Mouse (Mus musculus) effector memory CD4-positive, alpha-beta T cell, adult 7 months (primary cell): ENCODE results near the gene Zfp953. TPM values are rescaled to one million over a fixed set of nuclear protein-coding genes. Genes with fewer than 3 reads are reported as not detected.

ENCODE experiments used
- polyA plus RNA-seq: library from polyadenylated mRNA; unstranded; fragments of 100-300 nt; shearing (Covaris generic); gene quantifications from one replicate; pipeline ENCODE4 v1.2.1, GENCODE M21; 2017

Gene Zfp953
- 2.0 TPM for polyA plus RNA-seq

GRCm38 (mm10) chr13:67360131-67360744, at the start of gene Zfp953, which contains the start of gene Gm28044:
Gene Zfp953, minus strand, starts transcription at chr13:67360605.
Gene Gm28044, minus strand, starts transcription at chr13:67360536.

GRCm38 (mm10) chr13:67399183-67399903, 38.9 kb upstream of the Zfp953 start, which contains the start of gene Zfp429:
Gene Zfp429, minus strand, starts transcription at chr13:67399819.

DNA sequence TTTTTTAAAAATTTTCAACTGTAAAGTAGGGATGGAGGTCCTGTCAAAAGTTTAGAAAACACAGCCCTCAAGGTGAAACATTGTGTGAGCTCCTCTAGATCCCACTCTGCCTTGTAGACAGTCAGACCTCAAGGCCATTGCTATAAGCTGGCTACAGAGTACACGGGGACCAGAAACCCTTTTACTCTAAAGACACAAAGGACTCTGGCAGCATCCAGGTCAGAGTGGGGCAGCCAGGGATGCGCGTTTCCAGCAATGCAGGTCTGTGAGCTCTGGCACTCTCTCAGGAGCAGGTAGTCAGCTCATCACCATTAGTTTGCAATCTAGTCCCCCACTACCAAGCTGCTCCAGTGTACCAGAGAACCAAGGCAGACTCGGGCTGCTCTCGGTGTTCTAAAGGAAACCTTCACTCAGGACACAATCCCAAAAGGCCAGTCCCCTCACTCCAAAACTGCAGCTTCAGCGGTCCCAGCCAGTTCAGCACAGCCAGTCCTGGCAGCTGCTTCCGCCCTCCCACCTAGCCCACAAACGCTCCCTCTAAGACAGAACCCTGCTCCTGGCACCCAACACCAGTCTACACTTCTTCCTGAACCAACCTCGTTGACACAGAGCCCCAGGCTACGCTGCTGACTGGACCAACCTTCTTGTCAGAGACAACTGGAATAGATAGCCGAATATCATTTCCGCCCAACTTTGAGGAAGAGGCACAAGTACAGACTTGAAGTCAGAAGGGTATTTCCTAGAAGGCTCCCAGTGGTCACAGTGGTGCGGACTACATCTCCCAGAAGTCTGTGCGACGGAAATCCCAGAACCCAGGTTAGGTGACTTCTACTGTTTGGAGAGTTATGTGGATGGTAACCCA, 14.9 kb upstream of the Zfp953 start, which contains the start of the genes Gm28041 and Zfp456:
Gene Gm28041, minus strand, starts transcription at position 684 of the 862 bp plus-strand sequence.
Gene Zfp456, minus strand, starts transcription at position 761 of the 862 bp plus-strand sequence.

DNA sequence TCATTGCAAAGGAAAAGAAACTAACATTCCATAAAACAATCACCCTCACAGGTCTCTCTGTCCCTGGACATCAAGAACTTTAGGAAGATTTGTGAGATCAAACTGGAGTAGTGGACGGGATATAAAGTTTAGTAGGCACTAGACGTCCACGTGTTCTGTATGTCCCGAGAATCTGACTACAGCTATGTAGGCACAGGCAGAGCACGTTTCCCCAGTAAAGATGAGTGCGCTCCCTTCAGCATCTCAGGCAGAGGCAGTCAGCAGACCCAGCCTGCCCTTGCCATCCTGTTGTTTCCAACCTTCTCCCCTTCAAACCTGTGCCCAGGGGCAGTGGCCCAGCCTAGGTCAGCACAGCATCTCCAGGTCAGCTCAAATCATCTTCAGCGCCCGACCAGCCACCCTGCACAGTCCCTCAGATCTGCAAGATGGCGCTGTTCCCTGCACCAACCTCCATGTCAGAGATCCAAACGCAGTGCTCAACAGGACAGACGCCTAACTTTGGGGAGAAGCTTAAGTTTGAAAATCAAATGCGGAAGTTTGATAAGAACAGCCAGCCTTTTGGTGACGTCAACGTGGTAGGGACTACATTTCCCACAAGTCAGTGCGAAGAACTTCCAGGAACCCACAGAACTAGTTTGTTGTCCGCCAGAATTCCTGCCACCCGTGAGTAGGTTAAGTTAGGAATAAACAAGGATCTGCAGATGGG, 28.2 kb downstream of the Zfp953 start, which contains the start of gene Zfp595:
Gene Zfp595, minus strand, starts transcription at position 552 of the 706 bp plus-strand sequence.

GRCm38 (mm10) chr13:67305822-67306672, 54.4 kb downstream of the Zfp953 start, which contains the start of gene Zfp457:
Gene Zfp457, minus strand, starts transcription at chr13:67306485.

Other genes with a start within 250 kb of the Zfp953 start
- gene Rslcan18, start 244.3 kb downstream of the Zfp953 start, polyA plus RNA-seq, result 0.24 TPM
- gene Zfp759, start 238.9 kb downstream of the Zfp953 start, polyA plus RNA-seq, result 0.11 TPM
- 13.1 TPM for gene Rsl1, start 187.4 kb downstream of the Zfp953 start, polyA plus RNA-seq
- gene Zfp455, start 166.1 kb downstream of the Zfp953 start, polyA plus RNA-seq, result 2.6 TPM
- gene Zfp458, start 82.1 kb downstream of the Zfp953 start, polyA plus RNA-seq, result 1.7 TPM
- not detected for gene Zfp457, start 54.1 kb downstream of the Zfp953 start, polyA plus RNA-seq
- 5.7 TPM for gene Zfp595, start 28.0 kb downstream of the Zfp953 start, polyA plus RNA-seq
- gene Gm28044, start 69 bp downstream of the Zfp953 start, polyA plus RNA-seq, result 0.94 TPM
- 1.2 TPM for gene Gm28041, start 15.1 kb upstream of the Zfp953 start, polyA plus RNA-seq
- gene Zfp456, start 15.2 kb upstream of the Zfp953 start, polyA plus RNA-seq, result 5.7 TPM
- 29.1 TPM for gene Zfp429, start 39.2 kb upstream of the Zfp953 start, polyA plus RNA-seq
- 3.5 TPM for gene Zfp459, start 60.8 kb upstream of the Zfp953 start, polyA plus RNA-seq
- 34.3 TPM for gene Zfp874a, start 91.0 kb upstream of the Zfp953 start, polyA plus RNA-seq
- 13.9 TPM for gene Zfp874b, start 123.7 kb upstream of the Zfp953 start, polyA plus RNA-seq
- 17.3 TPM for gene Zfp58, start 139.9 kb upstream of the Zfp953 start, polyA plus RNA-seq
- gene Gm26965, start 165.5 kb upstream of the Zfp953 start, polyA plus RNA-seq, result not detected
- gene Zfp87, start 165.6 kb upstream of the Zfp953 start, polyA plus RNA-seq, result 44.6 TPM
- gene Zfp748, start 193.2 kb upstream of the Zfp953 start, polyA plus RNA-seq, result 15.9 TPM
- 5.3 TPM for gene Zfp729b, start 249.1 kb upstream of the Zfp953 start, polyA plus RNA-seq